Mouse (Mus musculus): ENCODE measurements around the gene Olfr1472.
"Not testable (repeated sequence)": the region's sequence is repeated elsewhere in the genome, so short reads cannot be mapped to it uniquely, and the experiment has no call there.

The Olfr1472 gene

GRCm38 (mm10) chr19:13455986-13456385, at the start of gene Olfr1472:
Gene Olfr1472 (minus strand): TSS chr19:13456086.
- no peak for DNase-seq

GRCm38 (mm10) chr19:13500246-13500645, 44.4 kb upstream of the Olfr1472 start, which contains the start of gene Olfr1477:
Gene Olfr1477 (plus strand): TSS chr19:13500546.
- DNase-seq, result no peak

GRCm38 (mm10) chr19:13480096-13480495, 24.2 kb upstream of the Olfr1472 start, which contains the start of gene Olfr1475:
Gene Olfr1475 (minus strand): TSS chr19:13480196.
- no peak for DNase-seq

GRCm38 (mm10) chr19:13469265-13469664, 13.4 kb upstream of the Olfr1472 start, which contains the start of gene Olfr1474:
Gene Olfr1474 (plus strand): TSS chr19:13469565.
- DNase-seq, result not testable (repeated sequence)

GRCm38 (mm10) chr19:13443109-13443508, 12.8 kb downstream of the Olfr1472 start, which contains the start of gene Olfr1471:
Gene Olfr1471 (plus strand): TSS chr19:13443409.
- not testable (repeated sequence) for DNase-seq

- no peak for DNase-seq
These were observed 48.3 kb downstream of the Olfr1472 start, which contains the start of gene Olfr1469 for GRCm38 (mm10) chr19:13407549-13407948. Gene Olfr1469 (plus strand): TSS chr19:13407849.
